Mouse (Mus musculus): ENCODE measurements around the gene Gpbp1.

DNA sequence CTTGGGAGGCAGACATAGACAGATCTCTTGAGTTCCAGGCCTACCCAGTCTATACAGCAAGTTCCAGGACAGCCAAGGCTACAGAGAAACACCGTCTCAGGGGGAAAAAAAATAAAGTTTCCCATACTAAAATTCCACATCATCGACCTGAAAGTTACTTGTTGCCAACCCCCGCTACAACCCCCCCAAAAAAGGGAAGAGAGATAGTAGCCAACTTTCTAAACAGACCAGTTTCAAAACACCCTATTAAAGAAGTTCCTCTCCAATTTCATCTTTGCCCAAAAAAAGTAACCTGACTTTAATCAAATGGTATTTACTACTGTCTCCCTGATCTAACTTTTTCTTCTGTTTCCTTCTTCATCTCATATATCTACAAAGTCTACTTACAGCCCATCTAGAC, 22.6 kb downstream of the Gpbp1 start:
- TF ChIP-seq EP300 (IDR thresholded peaks at IDR 0.05; ENCODE audit: insufficient read depth, low read depth, low read length) (no peak), POLR2A (IDR thresholded peaks at IDR 0.05; ENCODE audit: insufficient read depth, low read length) (no peak), CTCF (IDR thresholded peaks at IDR 0.05; ENCODE audit: low read depth, low read length) (no peak)

Measured in ES-Bruce4 (cell line).